Mouse (Mus musculus) forebrain, embryonic 13.5 days (tissue): Measurements from ENCODE around the gene Thbd. TPM values are rescaled to one million over a fixed set of nuclear protein-coding genes. Genes with fewer than 3 reads are reported as not detected.

Source experiments
- ATAC-seq: fragments of 200-750 bp; cut with Nextera tagmentation; 2 replicates; pipeline ENCODE4 v1.8.0; 2017
- H3K27ac ChIP-seq: fragments of 300-500 bp; sonication (generic); 2 replicates; pipeline ENCODE4 v1.5.1; 2015; ENCODE audit warnings: inconsistent platforms, mild to moderate bottlenecking, moderate library complexity
- H3K27me3 ChIP-seq: fragments of 300-500 bp; sonication (generic); 2 replicates; pipeline ENCODE4 v1.6.1; 2015; ENCODE audit warnings: mild to moderate bottlenecking, inconsistent platforms
- H3K36me3 ChIP-seq: fragments of 300-500 bp; sonication (generic); 2 replicates; pipeline ENCODE4 v1.6.1; 2015; ENCODE audit warnings: mild to moderate bottlenecking, inconsistent platforms; ENCODE audit not compliant: poor library complexity, severe bottlenecking
- H3K4me1 ChIP-seq: fragments of 300-500 bp; sonication (generic); 2 replicates; pipeline ENCODE4 v1.6.1; 2015; ENCODE audit warnings: inconsistent platforms
- H3K4me2 ChIP-seq: fragments of 300-500 bp; sonication (generic); 2 replicates; pipeline ENCODE4 v1.6.1; 2015; ENCODE audit warnings: inconsistent platforms, mild to moderate bottlenecking, moderate library complexity
- H3K4me3 ChIP-seq: fragments of 300-500 bp; sonication (generic); 2 replicates; pipeline ENCODE4 v1.5.1; 2015; ENCODE audit warnings: mild to moderate bottlenecking, inconsistent platforms
- H3K9ac ChIP-seq: fragments of 300-500 bp; sonication (generic); 2 replicates; pipeline ENCODE4 v1.6.1; 2015; ENCODE audit warnings: mild to moderate bottlenecking, inconsistent platforms
- H3K9me3 ChIP-seq: fragments of 300-500 bp; sonication (generic); replicated peaks from 2 replicates; pipeline ENCODE4 v1.6.1; 2016; ENCODE audit warnings: inconsistent platforms
- WGBS: fragments of 180-500 bp; shearing (Covaris S2); methylation state at CpG from one replicate; pipeline ENCODE4 v1.1.7; 2015; 5-methylcytosine and 5-hydroxymethylcytosine counted together
- polyA plus RNA-seq: library from polyadenylated mRNA; unstranded; fragments of >200 nt; fragmentation: Nextera tagmentation; extraction: Ambion mirVana; gene quantifications from 2 replicates; pipeline ENCODE4 v1.2.1, GENCODE M21; 2015

The Thbd gene
- polyA plus RNA-seq, 1 experiment from 2014 or later, result 2.7 TPM

DNA sequence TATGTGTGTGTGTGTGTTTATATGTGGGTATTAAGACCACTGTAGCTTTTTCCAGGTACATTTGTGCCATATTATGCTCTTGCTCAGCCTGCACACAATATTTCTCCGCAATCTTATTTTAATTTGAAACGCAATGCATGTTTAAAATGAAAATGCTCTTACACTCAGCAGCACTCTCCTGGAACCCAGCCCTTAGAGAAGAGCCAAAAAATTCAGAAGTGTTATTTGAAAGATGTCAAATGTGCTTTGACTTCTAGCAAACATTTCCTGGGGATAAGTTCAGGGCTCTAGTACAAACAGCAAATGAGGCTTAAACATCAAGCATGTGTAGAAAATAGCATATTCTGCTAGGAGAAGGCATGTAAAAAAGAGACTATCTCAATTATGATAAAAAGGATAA lies 11.8 kb upstream of the Thbd start:
- H3K4me1 ChIP-seq, result no peaks in the 10 kb centered on the region
- WGBS, result 94% methylated on average over 2 of the region's 2 CpGs
- no peaks in the 10 kb centered on the region for H3K36me3 ChIP-seq
- H3K4me2 ChIP-seq, result no peak overlapping the region
- H3K27ac ChIP-seq, result no peak overlapping the region
- no peak for ATAC-seq
- H3K9ac ChIP-seq, result no peak overlapping the region
- H3K9me3 ChIP-seq, result no peaks in the 10 kb centered on the region
- H3K4me3 ChIP-seq, result no peak overlapping the region
- H3K27me3 ChIP-seq, result no peaks in the 10 kb centered on the region

DNA sequence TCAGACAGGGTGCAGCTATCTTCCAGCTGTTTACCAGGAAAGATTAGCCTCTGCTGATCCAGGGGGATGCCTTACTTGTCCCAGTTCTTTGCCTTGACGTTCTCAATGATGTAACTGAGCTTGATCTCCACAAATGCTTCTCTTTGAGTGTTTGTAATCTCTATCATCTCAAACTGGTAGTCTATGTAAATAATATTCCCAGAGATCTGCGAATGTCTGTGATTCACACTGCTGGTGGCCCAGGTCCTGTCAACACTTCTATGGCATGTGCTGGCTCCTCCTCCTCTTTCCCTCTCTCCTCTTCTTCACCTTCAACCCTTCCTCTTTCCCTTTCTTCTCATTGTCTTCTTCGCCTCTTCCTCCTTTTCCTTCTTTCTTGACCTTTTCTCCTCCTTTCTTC lies 11.2 kb upstream of the Thbd start:
- no peaks in the 10 kb centered on the region for H3K9me3 ChIP-seq
- no peak overlapping the region for H3K27ac ChIP-seq
- no peak overlapping the region for H3K9ac ChIP-seq
- no peak overlapping the region for H3K4me2 ChIP-seq
- H3K4me3 ChIP-seq, result no peak overlapping the region
- no peaks in the 10 kb centered on the region for H3K36me3 ChIP-seq
- no peaks in the 10 kb centered on the region for H3K4me1 ChIP-seq
- ATAC-seq, result no peak
- H3K27me3 ChIP-seq, result no peaks in the 10 kb centered on the region
- WGBS, result 83% methylated on average over 3 of the region's 3 CpGs

DNA sequence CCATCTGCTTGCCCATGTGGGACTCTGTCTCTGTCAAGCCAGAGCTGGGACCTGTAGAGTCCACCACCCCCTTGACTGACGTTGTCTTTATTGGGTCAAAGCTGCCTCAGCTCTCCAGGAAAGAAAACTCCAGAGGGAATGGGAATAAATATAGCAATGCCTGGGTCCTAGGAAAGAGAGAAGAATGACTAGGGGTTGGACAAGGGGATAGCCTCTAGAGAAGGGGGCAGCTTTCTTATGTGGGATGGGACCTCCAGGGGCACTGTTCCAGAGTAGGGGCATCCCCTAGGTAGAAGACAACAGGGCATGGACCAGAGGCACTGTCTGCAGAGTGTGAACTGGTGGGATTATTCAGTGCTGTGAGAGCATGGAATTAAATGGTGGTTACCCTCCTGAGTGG lies 1.8 kb upstream of the Thbd start:
- Histone ChIP-seq H3K4me3 (no peak overlapping the region), H3K4me2 (no peak overlapping the region), H3K27ac (no peak overlapping the region), H3K27me3 (peaks cover 44% of the 10 kb centered on the region), H3K4me1 (peaks cover 27% of the 10 kb centered on the region), H3K36me3 (no peaks in the 10 kb centered on the region), H3K9ac (no peak overlapping the region), H3K9me3 (no peaks in the 10 kb centered on the region)
- ATAC-seq, result no peak
- 93% methylated on average over 1 of the region's 1 CpGs for WGBS

DNA sequence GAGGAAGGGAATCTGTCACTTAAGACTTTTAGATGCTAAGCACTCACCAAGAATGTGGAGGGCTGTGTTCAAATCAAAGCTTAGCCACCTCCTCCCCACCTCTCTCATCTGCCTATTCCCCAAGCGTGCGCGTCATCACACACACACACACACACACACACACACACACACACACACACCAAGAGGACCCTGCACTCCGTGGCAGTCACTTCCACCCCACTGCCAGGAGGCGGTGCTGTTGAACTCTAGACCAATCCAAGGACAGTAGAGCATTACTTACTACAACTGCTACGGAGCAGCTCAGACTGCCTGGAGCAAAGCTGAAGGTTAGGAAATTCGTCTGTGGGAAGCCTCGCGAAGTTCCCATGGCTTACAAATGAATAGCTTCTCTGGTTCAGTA lies 1.2 kb upstream of the Thbd start:
- peak; percentile 81 for ATAC-seq
- Histone ChIP-seq H3K27ac (no peak overlapping the region), H3K9me3 (no peaks in the 10 kb centered on the region), H3K36me3 (no peaks in the 10 kb centered on the region), H3K4me2 (no peak overlapping the region), H3K4me1 (peaks cover 27% of the 10 kb centered on the region), H3K4me3 (no peak overlapping the region), H3K9ac (no peak overlapping the region), H3K27me3 (peaks cover 47% of the 10 kb centered on the region)
- 25% methylated on average over 9 of the region's 9 CpGs for WGBS

DNA sequence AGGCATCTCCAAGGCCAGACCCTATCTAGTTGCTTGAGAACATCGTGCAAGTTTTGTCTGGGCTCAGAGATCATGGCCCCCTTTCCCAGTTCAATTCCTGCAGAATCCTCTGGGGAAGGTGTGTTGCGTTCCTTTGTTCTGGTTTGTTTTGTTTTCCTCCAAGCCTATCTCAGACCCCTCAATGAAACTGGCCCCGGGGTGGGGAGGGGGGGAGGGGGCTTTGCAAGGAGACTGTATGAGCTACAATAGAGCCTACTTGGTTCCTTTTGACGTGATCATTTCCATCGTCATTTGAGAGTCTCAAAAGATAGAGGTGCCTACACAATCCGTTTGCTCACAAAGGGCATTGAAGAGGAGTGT lies 753 bp upstream of the Thbd start:
- no peak overlapping the region for H3K9ac ChIP-seq
- peaks cover 27% of the 10 kb centered on the region for H3K4me1 ChIP-seq
- peaks cover 47% of the 10 kb centered on the region for H3K27me3 ChIP-seq
- no peak overlapping the region for H3K27ac ChIP-seq
- 5% methylated on average over 6 of the region's 6 CpGs for WGBS
- ATAC-seq, result 0 out of 2 replicates have a peak, but pooled peaks have one; percentile 2
- H3K9me3 ChIP-seq, result no peaks in the 10 kb centered on the region
- no peak overlapping the region for H3K4me2 ChIP-seq
- H3K4me3 ChIP-seq, result no peak overlapping the region
- no peaks in the 10 kb centered on the region for H3K36me3 ChIP-seq

GRCm38 (mm10) chr2:148406971-148407869 lies 768 bp downstream of the Thbd start:
- H3K4me2 ChIP-seq, result peak overlapping the region; percentile 65
- H3K27ac ChIP-seq, result no peak overlapping the region
- peak overlapping the region; percentile 43 for H3K9ac ChIP-seq
- no peaks in the 10 kb centered on the region for H3K9me3 ChIP-seq
- peaks cover 27% of the 10 kb centered on the region for H3K4me1 ChIP-seq
- H3K36me3 ChIP-seq, result no peaks in the 10 kb centered on the region
- peak overlapping the region; percentile 38 for H3K4me3 ChIP-seq
- ATAC-seq, result peak; percentile 44
- peaks cover 47% of the 10 kb centered on the region for H3K27me3 ChIP-seq
- 5% methylated on average over 55 of the region's 55 CpGs for WGBS

- Histone ChIP-seq H3K4me1 (peaks cover 27% of the 10 kb centered on the region), H3K9me3 (no peaks in the 10 kb centered on the region), H3K36me3 (no peaks in the 10 kb centered on the region), H3K27me3 (peaks cover 47% of the 10 kb centered on the region), H3K4me2 (peak overlapping the region; percentile 65), H3K9ac (peak overlapping the region; percentile 43; the same call in 1 of the 2 replicates), H3K27ac (no peak overlapping the region), H3K4me3 (peak overlapping the region; percentile 38)
- WGBS, result 8% methylated on average over 34 of the region's 34 CpGs
- peak; percentile 11; the same call in 1 of the 2 replicates for ATAC-seq
Measured at GRCm38 (mm10) chr2:148406160-148406970, 1.6 kb downstream of the Thbd start.

GRCm38 (mm10) chr2:148404906-148405305 lies 3.1 kb downstream of the Thbd start:
- Histone ChIP-seq H3K27me3 (peaks cover 47% of the 10 kb centered on the region), H3K9me3 (no peaks in the 10 kb centered on the region), H3K4me1 (peaks cover 27% of the 10 kb centered on the region), H3K27ac (no peak overlapping the region), H3K36me3 (no peaks in the 10 kb centered on the region), H3K4me3 (no peak overlapping the region), H3K4me2 (no peak overlapping the region), H3K9ac (no peak overlapping the region)
- no peak for ATAC-seq
- WGBS, result 74% methylated on average over 5 of the region's 5 CpGs

- WGBS, result 83% methylated on average over 1 of the region's 1 CpGs
- Histone ChIP-seq H3K4me1 (peaks cover 15% of the 10 kb centered on the region), H3K27me3 (peaks cover 32% of the 10 kb centered on the region), H3K4me2 (no peak overlapping the region), H3K9me3 (no peaks in the 10 kb centered on the region), H3K36me3 (no peaks in the 10 kb centered on the region), H3K27ac (no peak overlapping the region), H3K9ac (no peak overlapping the region), H3K4me3 (no peak overlapping the region)
- no peak for ATAC-seq
Measured at GRCm38 (mm10) chr2:148402227-148402626, 5.8 kb downstream of the Thbd start.

DNA sequence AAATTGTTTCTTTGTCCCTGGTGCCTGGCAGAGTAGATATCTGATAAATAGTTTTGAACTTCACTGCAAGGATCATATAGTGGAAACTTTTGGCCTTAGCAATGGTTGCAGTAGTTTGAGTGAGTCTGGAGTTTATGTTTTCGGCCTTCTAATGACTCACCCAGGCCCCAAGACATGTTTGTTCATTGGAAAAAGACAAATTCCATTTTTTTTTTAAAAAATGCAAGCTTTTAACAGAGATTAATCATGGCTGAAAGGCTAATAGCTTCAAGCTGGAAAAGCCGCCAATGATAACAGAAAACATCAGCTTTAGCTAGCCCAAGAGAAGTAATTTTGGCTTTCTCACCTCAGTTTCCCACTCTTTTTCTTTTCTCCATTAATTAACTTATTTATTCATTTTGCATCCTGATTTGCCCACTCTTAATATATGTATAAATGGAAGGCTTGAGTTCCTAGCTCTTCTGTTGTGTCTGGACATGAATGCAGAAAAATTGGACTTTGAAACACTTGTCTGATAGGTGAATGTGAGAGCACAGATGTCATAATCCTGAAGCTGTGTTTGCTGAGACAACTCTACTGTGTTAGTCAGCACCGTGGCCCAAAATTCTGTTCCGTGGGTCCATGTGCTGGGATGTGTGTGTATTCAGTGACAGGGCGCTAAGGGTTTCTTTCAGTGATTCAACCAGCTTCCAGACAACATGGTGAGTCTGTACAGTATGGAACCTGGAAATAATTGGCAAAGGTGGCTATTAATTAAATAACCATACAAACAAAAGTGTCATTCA lies 8.9 kb downstream of the Thbd start:
- H3K36me3 ChIP-seq, result no peaks in the 10 kb centered on the region
- no peak overlapping the region for H3K4me2 ChIP-seq
- H3K9ac ChIP-seq, result no peak overlapping the region
- no peak overlapping the region for H3K4me3 ChIP-seq
- no peaks in the 10 kb centered on the region for H3K9me3 ChIP-seq
- peaks cover 14% of the 10 kb centered on the region for H3K4me1 ChIP-seq
- no peak overlapping the region for H3K27ac ChIP-seq
- WGBS, result 87% methylated on average over 5 of the region's 5 CpGs
- no peak for ATAC-seq
- peaks cover 31% of the 10 kb centered on the region for H3K27me3 ChIP-seq

DNA sequence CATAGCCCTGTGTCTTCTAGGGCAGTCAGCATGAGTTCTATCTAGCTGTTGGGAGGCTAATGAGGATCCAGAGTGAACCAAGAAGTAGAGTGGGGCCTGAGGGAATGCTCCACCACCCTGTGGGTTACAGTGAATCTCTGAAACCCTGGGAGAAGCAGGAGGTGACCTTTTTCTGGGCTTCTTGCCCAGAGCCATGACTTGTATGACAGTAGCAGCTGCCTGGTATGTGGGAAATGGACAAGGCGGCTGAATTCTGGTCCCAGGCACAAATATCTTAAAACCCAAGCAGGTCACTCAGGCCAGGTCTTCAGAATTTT lies 10.2 kb downstream of the Thbd start:
- Histone ChIP-seq H3K36me3 (no peaks in the 10 kb centered on the region), H3K9ac (no peak overlapping the region), H3K4me3 (no peak overlapping the region), H3K9me3 (no peaks in the 10 kb centered on the region), H3K4me2 (no peak overlapping the region), H3K4me1 (peaks cover 14% of the 10 kb centered on the region), H3K27me3 (peaks cover 38% of the 10 kb centered on the region), H3K27ac (no peak overlapping the region)
- ATAC-seq, result no peak
- WGBS, result 85% methylated on average over 1 of the region's 1 CpGs
